Mouse (Mus musculus): ENCODE measurements at regions not wholly inside any gene's neighbourhood (a gene's known extent, or its start where the extent isn't known, plus 50 kb on each side); places are given as distances from the start of the nearest gene placed in this dataset.

DNA sequence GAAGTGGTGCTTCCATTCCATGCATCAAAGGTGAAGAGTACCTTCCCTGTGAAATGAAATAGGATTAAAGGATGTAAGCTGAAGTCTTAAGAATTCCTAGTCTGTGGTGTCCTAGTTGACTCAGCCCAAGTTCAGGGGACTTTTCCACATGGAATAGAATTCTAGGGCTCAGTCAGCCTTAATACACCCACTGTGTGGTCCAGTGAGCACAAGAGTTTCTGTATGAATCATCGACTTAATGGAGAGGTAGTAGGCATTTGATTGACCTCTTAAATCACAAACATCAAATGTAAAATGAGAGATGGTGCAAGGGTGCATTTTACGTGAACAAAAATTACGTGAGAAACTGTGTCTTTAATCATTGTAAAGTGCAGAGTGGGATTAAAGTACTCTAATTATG, 381.1 kb downstream of the Hs3st1 start:
- H3K9me3 ChIP-seq (replicated peaks; ENCODE audit: control insufficient read depth, low read length, poor library complexity, severe bottlenecking) = no peaks in the 10 kb centered on the region
- H3K27ac ChIP-seq (ENCODE audit: low read length) = no peak overlapping the region
- no peak overlapping the region for H3K4me2 ChIP-seq (ENCODE audit: low read length)
- no peaks in the 10 kb centered on the region for H3K27me3 ChIP-seq (ENCODE audit: control insufficient read depth, insufficient read depth, low read depth, low read length)
- no peaks in the 10 kb centered on the region for H3K36me3 ChIP-seq (ENCODE audit: control insufficient read depth, insufficient read depth, low read length)
- ATAC-seq = no peak
- H3K9ac ChIP-seq (ENCODE audit: low read depth, low read length) = no peak overlapping the region
- 93% methylated on average over 3 of the region's 3 CpGs for WGBS
- no peaks in the 10 kb centered on the region for H3K4me1 ChIP-seq (ENCODE audit: control insufficient read depth, insufficient read depth, low read length)
- no peak overlapping the region for H3K4me3 ChIP-seq (ENCODE audit: low read depth, low read length)

- WGBS = 85% methylated on average over 3 of the region's 3 CpGs
- Histone ChIP-seq H3K4me1 (ENCODE audit: control insufficient read depth, insufficient read depth, low read length) (no peaks in the 10 kb centered on the region), H3K27me3 (ENCODE audit: control insufficient read depth, insufficient read depth, low read depth, low read length) (no peaks in the 10 kb centered on the region), H3K27ac (ENCODE audit: low read length) (no peak overlapping the region), H3K9me3 (replicated peaks; ENCODE audit: control insufficient read depth, low read length, poor library complexity, severe bottlenecking) (no peaks in the 10 kb centered on the region), H3K36me3 (ENCODE audit: control insufficient read depth, insufficient read depth, low read length) (no peaks in the 10 kb centered on the region), H3K9ac (ENCODE audit: low read depth, low read length) (no peak overlapping the region), H3K4me3 (ENCODE audit: low read depth, low read length) (no peak overlapping the region), H3K4me2 (ENCODE audit: low read length) (no peak overlapping the region)
- ATAC-seq = no peak
Measured at GRCm38 (mm10) chr5:39348680-39349079, 406.6 kb downstream of the Hs3st1 start.

- Histone ChIP-seq H3K9me3 (replicated peaks; ENCODE audit: control insufficient read depth, low read length, poor library complexity, severe bottlenecking) (no peaks in the 10 kb centered on the region), H3K27ac (ENCODE audit: low read length) (no peak overlapping the region), H3K9ac (ENCODE audit: low read depth, low read length) (no peak overlapping the region), H3K27me3 (ENCODE audit: control insufficient read depth, insufficient read depth, low read depth, low read length) (no peaks in the 10 kb centered on the region), H3K4me1 (ENCODE audit: control insufficient read depth, insufficient read depth, low read length) (no peaks in the 10 kb centered on the region), H3K4me2 (ENCODE audit: low read length) (no peak overlapping the region), H3K36me3 (ENCODE audit: control insufficient read depth, insufficient read depth, low read length) (no peaks in the 10 kb centered on the region), H3K4me3 (ENCODE audit: low read depth, low read length) (no peak overlapping the region)
- no peak for ATAC-seq
- WGBS = 38% methylated on average over 3 of the region's 3 CpGs
Measured at GRCm38 (mm10) chr5:39347019-39347418, 408.3 kb downstream of the Hs3st1 start.

GRCm38 (mm10) chr5:39337917-39338316, 417.4 kb downstream of the Hs3st1 start:
- Histone ChIP-seq H3K27ac (ENCODE audit: low read length) (no peak overlapping the region), H3K4me2 (ENCODE audit: low read length) (no peak overlapping the region), H3K9ac (ENCODE audit: low read depth, low read length) (no peak overlapping the region), H3K4me1 (ENCODE audit: control insufficient read depth, insufficient read depth, low read length) (no peaks in the 10 kb centered on the region), H3K27me3 (ENCODE audit: control insufficient read depth, insufficient read depth, low read depth, low read length) (no peaks in the 10 kb centered on the region), H3K4me3 (ENCODE audit: low read depth, low read length) (no peak overlapping the region), H3K9me3 (replicated peaks; ENCODE audit: control insufficient read depth, low read length, poor library complexity, severe bottlenecking) (no peaks in the 10 kb centered on the region), H3K36me3 (ENCODE audit: control insufficient read depth, insufficient read depth, low read length) (no peaks in the 10 kb centered on the region)
- no peak for ATAC-seq
- 84% methylated on average over 1 of the region's 1 CpGs for WGBS

- no peaks in the 10 kb centered on the region for H3K9me3 ChIP-seq (replicated peaks; ENCODE audit: control insufficient read depth, low read length, poor library complexity, severe bottlenecking)
- no peaks in the 10 kb centered on the region for H3K27me3 ChIP-seq (ENCODE audit: control insufficient read depth, insufficient read depth, low read depth, low read length)
- no peak for ATAC-seq
- H3K36me3 ChIP-seq (ENCODE audit: control insufficient read depth, insufficient read depth, low read length) = no peaks in the 10 kb centered on the region
- no peak overlapping the region for H3K4me2 ChIP-seq (ENCODE audit: low read length)
- H3K4me3 ChIP-seq (ENCODE audit: low read depth, low read length) = no peak overlapping the region
- no peak overlapping the region for H3K27ac ChIP-seq (ENCODE audit: low read length)
- WGBS = 95% methylated on average over 2 of the region's 2 CpGs
- no peak overlapping the region for H3K9ac ChIP-seq (ENCODE audit: low read depth, low read length)
- no peaks in the 10 kb centered on the region for H3K4me1 ChIP-seq (ENCODE audit: control insufficient read depth, insufficient read depth, low read length)
Measured at GRCm38 (mm10) chr5:39336484-39336985, 418.7 kb downstream of the Hs3st1 start.

GRCm38 (mm10) chr5:39335321-39335720, 420.0 kb downstream of the Hs3st1 start:
- Histone ChIP-seq H3K4me1 (ENCODE audit: control insufficient read depth, insufficient read depth, low read length) (no peaks in the 10 kb centered on the region), H3K4me3 (ENCODE audit: low read depth, low read length) (no peak overlapping the region), H3K27me3 (ENCODE audit: control insufficient read depth, insufficient read depth, low read depth, low read length) (no peaks in the 10 kb centered on the region), H3K27ac (ENCODE audit: low read length) (no peak overlapping the region), H3K9me3 (replicated peaks; ENCODE audit: control insufficient read depth, low read length, poor library complexity, severe bottlenecking) (no peaks in the 10 kb centered on the region), H3K4me2 (ENCODE audit: low read length) (no peak overlapping the region), H3K9ac (ENCODE audit: low read depth, low read length) (no peak overlapping the region), H3K36me3 (ENCODE audit: control insufficient read depth, insufficient read depth, low read length) (no peaks in the 10 kb centered on the region)
- 77% methylated on average over 2 of the region's 2 CpGs for WGBS
- no peak for ATAC-seq

DNA sequence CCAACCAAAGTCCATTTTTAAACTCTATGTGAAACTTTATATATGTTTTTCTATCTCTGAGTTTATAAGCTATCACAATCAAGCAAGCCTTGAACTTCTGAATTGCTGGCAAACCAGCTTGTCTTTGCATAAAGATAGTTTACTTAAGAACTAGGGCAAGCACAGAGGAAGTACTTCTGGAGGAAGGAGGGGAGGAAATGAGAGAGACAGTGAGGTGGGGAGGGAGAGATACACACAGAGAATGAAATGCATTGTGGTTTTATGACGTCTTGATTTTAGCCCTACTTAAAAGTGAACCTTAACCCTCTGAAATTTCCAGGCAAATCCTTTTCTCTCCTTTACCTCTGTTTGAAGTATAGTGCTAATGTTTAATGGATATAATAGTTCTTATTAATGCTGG, 421.0 kb downstream of the Hs3st1 start:
- Histone ChIP-seq H3K27me3 (ENCODE audit: control insufficient read depth, insufficient read depth, low read depth, low read length) (no peaks in the 10 kb centered on the region), H3K4me3 (ENCODE audit: low read depth, low read length) (no peak overlapping the region), H3K9me3 (replicated peaks; ENCODE audit: control insufficient read depth, low read length, poor library complexity, severe bottlenecking) (no peaks in the 10 kb centered on the region), H3K9ac (ENCODE audit: low read depth, low read length) (no peak overlapping the region), H3K27ac (ENCODE audit: low read length) (no peak overlapping the region), H3K4me1 (ENCODE audit: control insufficient read depth, insufficient read depth, low read length) (no peaks in the 10 kb centered on the region), H3K36me3 (ENCODE audit: control insufficient read depth, insufficient read depth, low read length) (no peaks in the 10 kb centered on the region), H3K4me2 (ENCODE audit: low read length) (no peak overlapping the region)
- ATAC-seq = no peak
- 85% methylated on average over 1 of the region's 1 CpGs for whole genome bisulfite sequencing

DNA sequence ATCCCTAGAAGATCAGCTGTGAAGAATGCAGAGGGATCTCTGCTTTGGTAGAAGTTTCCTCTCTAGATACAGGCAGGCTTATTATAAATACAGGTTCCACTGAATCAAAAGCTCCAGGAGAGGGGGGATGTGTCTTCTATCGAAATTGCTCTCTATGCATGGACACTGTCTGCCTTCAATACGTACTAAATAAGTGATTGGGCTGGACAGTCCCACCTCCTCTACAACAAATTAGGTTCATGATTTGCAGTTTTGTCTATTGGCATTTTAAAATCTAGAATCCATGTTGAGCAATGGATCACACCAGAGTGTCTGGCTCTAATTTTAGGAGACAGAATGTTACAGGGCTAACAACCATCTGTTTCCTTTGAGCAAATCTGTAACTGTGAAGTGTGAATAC, 429.9 kb downstream of the Hs3st1 start:
- no peak overlapping the region for H3K4me2 ChIP-seq (ENCODE audit: low read length)
- H3K27ac ChIP-seq (ENCODE audit: low read length) = no peak overlapping the region
- no peak overlapping the region for H3K9ac ChIP-seq (ENCODE audit: low read depth, low read length)
- no peak overlapping the region for H3K4me3 ChIP-seq (ENCODE audit: low read depth, low read length)
- ATAC-seq = no peak
- no peaks in the 10 kb centered on the region for H3K36me3 ChIP-seq (ENCODE audit: control insufficient read depth, insufficient read depth, low read length)
- no peaks in the 10 kb centered on the region for H3K9me3 ChIP-seq (replicated peaks; ENCODE audit: control insufficient read depth, low read length, poor library complexity, severe bottlenecking)
- no peaks in the 10 kb centered on the region for H3K27me3 ChIP-seq (ENCODE audit: control insufficient read depth, insufficient read depth, low read depth, low read length)
- 77% methylated on average over 2 of the region's 2 CpGs for WGBS
- no peaks in the 10 kb centered on the region for H3K4me1 ChIP-seq (ENCODE audit: control insufficient read depth, insufficient read depth, low read length)

GRCm38 (mm10) chr5:39316478-39316877, 438.8 kb downstream of the Hs3st1 start:
- no peaks in the 10 kb centered on the region for H3K9me3 ChIP-seq (replicated peaks; ENCODE audit: control insufficient read depth, low read length, poor library complexity, severe bottlenecking)
- H3K27me3 ChIP-seq (ENCODE audit: control insufficient read depth, insufficient read depth, low read depth, low read length) = no peaks in the 10 kb centered on the region
- H3K4me3 ChIP-seq (ENCODE audit: low read depth, low read length) = no peak overlapping the region
- no peaks in the 10 kb centered on the region for H3K36me3 ChIP-seq (ENCODE audit: control insufficient read depth, insufficient read depth, low read length)
- no peak for ATAC-seq
- H3K4me1 ChIP-seq (ENCODE audit: control insufficient read depth, insufficient read depth, low read length) = no peaks in the 10 kb centered on the region
- 78% methylated on average over 3 of the region's 3 CpGs for WGBS
- H3K27ac ChIP-seq (ENCODE audit: low read length) = no peak overlapping the region
- no peak overlapping the region for H3K9ac ChIP-seq (ENCODE audit: low read depth, low read length)
- H3K4me2 ChIP-seq (ENCODE audit: low read length) = no peak overlapping the region

GRCm38 (mm10) chr5:39311211-39311610, 434.6 kb upstream of the Clnk start:
- Histone ChIP-seq H3K4me3 (ENCODE audit: low read depth, low read length) (no peak overlapping the region), H3K36me3 (ENCODE audit: control insufficient read depth, insufficient read depth, low read length) (no peaks in the 10 kb centered on the region), H3K27me3 (ENCODE audit: control insufficient read depth, insufficient read depth, low read depth, low read length) (no peaks in the 10 kb centered on the region), H3K4me1 (ENCODE audit: control insufficient read depth, insufficient read depth, low read length) (no peaks in the 10 kb centered on the region), H3K4me2 (ENCODE audit: low read length) (no peak overlapping the region), H3K9me3 (replicated peaks; ENCODE audit: control insufficient read depth, low read length, poor library complexity, severe bottlenecking) (no peaks in the 10 kb centered on the region), H3K9ac (ENCODE audit: low read depth, low read length) (no peak overlapping the region), H3K27ac (ENCODE audit: low read length) (no peak overlapping the region)
- no peak for ATAC-seq
- 91% methylated on average over 4 of the region's 4 CpGs for WGBS
